In the genomic region with DNA sequence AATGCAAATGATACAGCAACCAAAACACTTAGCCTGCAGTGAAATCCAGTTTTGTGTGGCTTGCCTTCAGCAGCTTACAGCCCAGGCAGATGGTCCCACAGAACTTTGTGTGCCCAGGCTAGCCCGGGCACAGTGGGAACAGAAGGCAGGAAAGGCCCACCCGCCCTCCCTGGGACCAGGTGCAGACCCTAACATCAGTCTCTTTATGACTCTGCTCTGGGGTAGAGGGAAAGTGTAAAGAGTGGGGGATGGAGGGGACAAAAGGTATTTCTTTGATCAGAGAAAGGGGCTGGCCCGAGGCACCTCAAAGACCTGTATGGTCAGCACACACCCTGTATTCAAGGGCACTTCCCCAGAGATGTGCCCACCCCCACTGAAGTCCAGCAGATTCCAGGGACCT, we compare ENCODE assay signal across 13 mouse cellular contexts. TPM values are rescaled to one million over a fixed set of nuclear protein-coding genes. Genes with fewer than 3 reads are reported as not detected.
DNase-seq lines count a peak whose midpoint lies in the region; ATAC-seq and TF ChIP-seq lines count a peak whose summit lies in the region.
"Had no signal": no experiment of that assay in that cellular context is flagged by ENCODE, and none has a peak within 500 bp of the region (broad histone marks: within the 10 kb centered on the region; RNA-seq: fewer than 3 reads in every experiment).

No protein-coding gene starts in this region.

- no peak overlapping the region; the same call in 1 of the 2 replicates for H3K4me2 ChIP-seq in forebrain, embryonic 12.5 days
- H3K4me2 ChIP-seq in forebrain, embryonic 16.5 days (ENCODE audit: low read length), result no peak overlapping the region
- H3K4me2 ChIP-seq in intestine, embryonic 14.5 days (ENCODE audit: low read length), result no peak overlapping the region
- H3K4me2 ChIP-seq in intestine, postnatal 0 days (replicated peaks; ENCODE audit: low read depth), result no peak overlapping the region

- no peak for TF ChIP-seq CTCF in intestine, postnatal 0 days (IDR thresholded peaks at IDR 0.05; ENCODE audit: low read depth)
- TF ChIP-seq CTCF in ES-Bruce4 (IDR thresholded peaks at IDR 0.05; ENCODE audit: low read depth, low read length), result no peak
- no peak for TF ChIP-seq CTCF in thymus, adult 2 months (IDR thresholded peaks at IDR 0.05; ENCODE audit: borderline replicate concordance, control insufficient read depth, extremely low read depth, insufficient read depth, low read length, poor library complexity)

- TF ChIP-seq EP300 in ES-Bruce4 (IDR thresholded peaks at IDR 0.05; ENCODE audit: insufficient read depth, low read depth, low read length), result peak; percentile 49; the same call in 1 of the 2 replicates

- peaks cover 38% of the 10 kb centered on the region for H3K4me1 ChIP-seq in forebrain, embryonic 12.5 days
- H3K4me1 ChIP-seq in forebrain, embryonic 16.5 days (replicated peaks; ENCODE audit: control insufficient read depth, insufficient read depth, low read length), result peaks cover 24% of the 10 kb centered on the region
- peaks cover 65% of the 10 kb centered on the region for H3K4me1 ChIP-seq in intestine, embryonic 14.5 days (replicated peaks; ENCODE audit: control insufficient read depth, insufficient read depth, low read length)
- H3K4me1 ChIP-seq in intestine, postnatal 0 days (replicated peaks; ENCODE audit: control insufficient read depth, insufficient read depth, low read length), result peaks cover 9% of the 10 kb centered on the region; the same call in 1 of the 2 replicates
- peaks cover 25% of the 10 kb centered on the region for H3K4me1 ChIP-seq in ES-Bruce4 (ENCODE audit: control insufficient read depth, insufficient read depth, low read length)
- H3K4me1 ChIP-seq in thymus, adult 2 months (replicated peaks; ENCODE audit: control insufficient read depth, insufficient read depth, low read length), result peaks cover 3% of the 10 kb centered on the region; the same call in 1 of the 2 replicates

- H3K4me3 ChIP-seq in forebrain, embryonic 12.5 days (replicated peaks), result no peak overlapping the region
- no peak overlapping the region for H3K4me3 ChIP-seq in forebrain, embryonic 16.5 days (replicated peaks; ENCODE audit: low read length)
- no peak overlapping the region for H3K4me3 ChIP-seq in intestine, embryonic 14.5 days (ENCODE audit: low read depth, low read length)
- H3K4me3 ChIP-seq in intestine, postnatal 0 days (ENCODE audit: low read depth, low read length), result no peak overlapping the region
- H3K4me3 ChIP-seq in ES-Bruce4 (ENCODE audit: low read depth, low read length), result no peak overlapping the region
- H3K4me3 ChIP-seq in thymus, adult 2 months (ENCODE audit: control insufficient read depth, insufficient read depth, low read length), result no peak overlapping the region
- H3K4me3 ChIP-seq: layer of hippocampus, adult 2 months had no signal

- H3K27me3 ChIP-seq in forebrain, embryonic 12.5 days, result no peaks in the 10 kb centered on the region
- H3K27me3 ChIP-seq in forebrain, embryonic 16.5 days (replicated peaks; ENCODE audit: control insufficient read depth, insufficient read depth, low read length), result no peaks in the 10 kb centered on the region
- no peaks in the 10 kb centered on the region for H3K27me3 ChIP-seq in intestine, embryonic 14.5 days (replicated peaks; ENCODE audit: control insufficient read depth, insufficient read depth, low read length)
- H3K27me3 ChIP-seq in intestine, postnatal 0 days (replicated peaks; ENCODE audit: control insufficient read depth, insufficient read depth, low read length), result no peaks in the 10 kb centered on the region
- H3K27me3 ChIP-seq in ES-Bruce4 (ENCODE audit: control insufficient read depth, insufficient read depth, low read length, poor library complexity, severe bottlenecking), result no peaks in the 10 kb centered on the region
- H3K27me3 ChIP-seq in thymus, adult 2 months (ENCODE audit: control insufficient read depth, insufficient read depth, low read length), result no peaks in the 10 kb centered on the region

- DNase-seq in intestine, embryonic 14.5 days (ENCODE audit: low spot score), result peak; percentile 49
- DNase-seq in forelimb bud, embryonic 11.5 days (ENCODE audit: low read depth, low spot score), result peak; percentile 57
- DNase-seq in frontal cortex, postnatal 36 days (ENCODE audit: low spot score in 2 of 2), result no peak
- no peak for DNase-seq in thymus, adult 2 months
- DNase-seq: cerebellum, adult 18-20 months; thymus, postnatal 14 days had no signal

- no peaks in the 10 kb centered on the region for H3K9me3 ChIP-seq in forebrain, embryonic 12.5 days
- no peaks in the 10 kb centered on the region for H3K9me3 ChIP-seq in forebrain, embryonic 16.5 days (ENCODE audit: control insufficient read depth, low read length)
- H3K9me3 ChIP-seq in intestine, embryonic 14.5 days (ENCODE audit: control insufficient read depth, low read length), result no peaks in the 10 kb centered on the region
- no peaks in the 10 kb centered on the region for H3K9me3 ChIP-seq in intestine, postnatal 0 days (ENCODE audit: control insufficient read depth)
- H3K9me3 ChIP-seq in ES-Bruce4 (replicated peaks; ENCODE audit: control insufficient read depth, insufficient read depth, low read length, poor library complexity, severe bottlenecking), result no peaks in the 10 kb centered on the region
- H3K9me3 ChIP-seq: G1E had no signal

- H3K9ac ChIP-seq in forebrain, embryonic 12.5 days, result no peak overlapping the region
- H3K9ac ChIP-seq in forebrain, embryonic 16.5 days (replicated peaks; ENCODE audit: low read depth, low read length), result no peak overlapping the region
- H3K9ac ChIP-seq in intestine, embryonic 14.5 days (ENCODE audit: low read length), result no peak overlapping the region
- H3K9ac ChIP-seq in intestine, postnatal 0 days (ENCODE audit: low read depth, low read length), result no peak overlapping the region
- H3K9ac ChIP-seq in ES-Bruce4 (ENCODE audit: low read depth, poor library complexity, severe bottlenecking), result peak overlapping the region; percentile 33; the same call in 1 of the 2 replicates

- H3K27ac ChIP-seq in forebrain, embryonic 12.5 days, result peak overlapping the region; percentile 43; the same call in 1 of the 2 replicates
- H3K27ac ChIP-seq in forebrain, embryonic 16.5 days (ENCODE audit: low read length), result no peak overlapping the region
- H3K27ac ChIP-seq in intestine, embryonic 14.5 days (ENCODE audit: low read depth), result peak overlapping the region; percentile 24; the same call in 1 of the 2 replicates
- H3K27ac ChIP-seq in intestine, postnatal 0 days (ENCODE audit: low read depth, low read length), result no peak overlapping the region
- H3K27ac ChIP-seq in ES-Bruce4 (ENCODE audit: insufficient read depth, low read length), result peak overlapping the region; percentile 74
- H3K27ac ChIP-seq in thymus, adult 2 months (ENCODE audit: control insufficient read depth, insufficient read depth, low read length), result no peak overlapping the region
- H3K27ac ChIP-seq: layer of hippocampus, adult 2 months had no signal

- TF ChIP-seq POLR2A in ES-Bruce4 (IDR thresholded peaks at IDR 0.05; ENCODE audit: insufficient read depth, low read length), result no peak
- no peak for TF ChIP-seq POLR2A in thymus, adult 2 months (IDR thresholded peaks at IDR 0.05; ENCODE audit: control insufficient read depth, extremely low read depth, insufficient read depth, low read length, poor library complexity)

- no peak for ATAC-seq in forebrain, embryonic 12.5 days (ENCODE audit: low FRiP score)
- no peak for ATAC-seq in forebrain, embryonic 16.5 days
- no peak for ATAC-seq in intestine, embryonic 14.5 days (replicated peaks; ENCODE audit: low FRiP score, low TSS enrichment, low read depth)
- ATAC-seq in intestine, postnatal 0 days, result no peak
- ATAC-seq: hindbrain, postnatal 0 days had no signal

- 42% methylated on average over 3 of the region's 3 CpGs for WGBS in forebrain, embryonic 12.5 days
- 22% methylated on average over 3 of the region's 3 CpGs for WGBS in forebrain, embryonic 16.5 days
- WGBS in intestine, embryonic 14.5 days, result 32% methylated on average over 3 of the region's 3 CpGs
- 28% methylated on average over 3 of the region's 3 CpGs for WGBS in intestine, postnatal 0 days
- WGBS in thymus, adult 2 months, result 85% methylated on average over 3 of the region's 3 CpGs

- H3K36me3 ChIP-seq in forebrain, embryonic 12.5 days (replicated peaks), result no peaks in the 10 kb centered on the region
- H3K36me3 ChIP-seq in forebrain, embryonic 16.5 days (ENCODE audit: control insufficient read depth, insufficient read depth), result no peaks in the 10 kb centered on the region
- H3K36me3 ChIP-seq in intestine, embryonic 14.5 days (ENCODE audit: control insufficient read depth, insufficient read depth, low read length), result 0 out of 2 replicates have a peak, but pooled peaks cover 4% of the 10 kb centered on the region
- H3K36me3 ChIP-seq in intestine, postnatal 0 days (ENCODE audit: control insufficient read depth, insufficient read depth), result no peaks in the 10 kb centered on the region
- no peaks in the 10 kb centered on the region for H3K36me3 ChIP-seq in ES-Bruce4 (ENCODE audit: control insufficient read depth, insufficient read depth, low read length, poor library complexity, severe bottlenecking)
- H3K36me3 ChIP-seq in thymus, adult 2 months (ENCODE audit: control insufficient read depth, insufficient read depth, low read length), result no peaks in the 10 kb centered on the region
- H3K36me3 ChIP-seq: G1E had no signal

RNA-seq across cellular contexts. Expression of a gene that starts 16.1 kb away (rescaled TPM):
- polyA plus RNA-seq in forebrain, embryonic 12.5 days (2016; fragmentation: Nextera tagmentation; extraction: Ambion mirVana), result 55.3 and 56.4 TPM in 2 replicates
- polyA plus RNA-seq in forebrain, embryonic 16.5 days (2015; fragmentation: Nextera tagmentation; extraction: Ambion mirVana), result 33.9 and 36.5 TPM in 2 replicates
- 54.0 and 56.6 TPM in 2 replicates for polyA plus RNA-seq in intestine, embryonic 14.5 days (2014; fragmentation: Nextera tagmentation; extraction: Ambion mirVana)
- 13.7 and 14.7 TPM in 2 replicates for polyA plus RNA-seq in intestine, postnatal 0 days (2015; fragmentation: Nextera tagmentation; extraction: Ambion mirVana)
- polyA plus RNA-seq in ES-Bruce4 (2011; ENCODE audit: insufficient read depth, insufficient read length, low read depth, missing spikeins), result 110 and 113 TPM in 2 replicates
- 11.9 and 15.8 TPM in 2 replicates for polyA plus RNA-seq in thymus, adult 2 months (2012; rRNA removed)

RNA-seq across cellular contexts. Expression of a gene that starts 32.6 kb away (rescaled TPM):
- 39.0 and 42.5 TPM in 2 replicates for polyA plus RNA-seq in forebrain, embryonic 12.5 days (2016; fragmentation: Nextera tagmentation; extraction: Ambion mirVana)
- 42.8 and 43.9 TPM in 2 replicates for polyA plus RNA-seq in forebrain, embryonic 16.5 days (2015; fragmentation: Nextera tagmentation; extraction: Ambion mirVana)
- polyA plus RNA-seq in intestine, embryonic 14.5 days (2014; fragmentation: Nextera tagmentation; extraction: Ambion mirVana), result 42.1 and 45.7 TPM in 2 replicates
- 102 and 107 TPM in 2 replicates for polyA plus RNA-seq in intestine, postnatal 0 days (2015; fragmentation: Nextera tagmentation; extraction: Ambion mirVana)
- polyA plus RNA-seq in ES-Bruce4 (2011; ENCODE audit: insufficient read depth, insufficient read length, low read depth, missing spikeins), result 10.1 TPM in 2 replicates
- polyA plus RNA-seq in thymus, adult 2 months (2012; rRNA removed), result 22.6 and 24.0 TPM in 2 replicates

RNA-seq across cellular contexts. Expression of a gene that starts 32.8 kb away (rescaled TPM):
- 76.6 and 102 TPM in 2 replicates for polyA plus RNA-seq in forebrain, embryonic 12.5 days (2016; fragmentation: Nextera tagmentation; extraction: Ambion mirVana)
- 66.1 and 74.9 TPM in 2 replicates for polyA plus RNA-seq in forebrain, embryonic 16.5 days (2015; fragmentation: Nextera tagmentation; extraction: Ambion mirVana)
- polyA plus RNA-seq in intestine, embryonic 14.5 days (2014; fragmentation: Nextera tagmentation; extraction: Ambion mirVana), result 134 and 144 TPM in 2 replicates
- 138 and 139 TPM in 2 replicates for polyA plus RNA-seq in intestine, postnatal 0 days (2015; fragmentation: Nextera tagmentation; extraction: Ambion mirVana)
- polyA plus RNA-seq in ES-Bruce4 (2011; ENCODE audit: insufficient read depth, insufficient read length, low read depth, missing spikeins), result 65.8 and 70.9 TPM in 2 replicates
- polyA plus RNA-seq in thymus, adult 2 months (2012; rRNA removed), result 68.3 and 91.0 TPM in 2 replicates

RNA-seq across cellular contexts. Expression of a gene that starts 36.9 kb away (rescaled TPM):
- polyA plus RNA-seq in forebrain, embryonic 12.5 days (2016; fragmentation: Nextera tagmentation; extraction: Ambion mirVana), result 46.5 and 47.8 TPM in 2 replicates
- polyA plus RNA-seq in forebrain, embryonic 16.5 days (2015; fragmentation: Nextera tagmentation; extraction: Ambion mirVana), result 38.8 and 42.8 TPM in 2 replicates
- 43.4 and 43.7 TPM in 2 replicates for polyA plus RNA-seq in intestine, embryonic 14.5 days (2014; fragmentation: Nextera tagmentation; extraction: Ambion mirVana)
- 18.0 and 19.2 TPM in 2 replicates for polyA plus RNA-seq in intestine, postnatal 0 days (2015; fragmentation: Nextera tagmentation; extraction: Ambion mirVana)
- polyA plus RNA-seq in ES-Bruce4 (2011; ENCODE audit: insufficient read depth, insufficient read length, low read depth, missing spikeins), result 67.1 and 74.8 TPM in 2 replicates
- 47.9 and 50.1 TPM in 2 replicates for polyA plus RNA-seq in thymus, adult 2 months (2012; rRNA removed)

RNA-seq across cellular contexts. Expression of a gene that starts 57.3 kb away (rescaled TPM):
- polyA plus RNA-seq in forebrain, embryonic 12.5 days (2016; fragmentation: Nextera tagmentation; extraction: Ambion mirVana), result 5.0 TPM in 2 replicates
- polyA plus RNA-seq in forebrain, embryonic 16.5 days (2015; fragmentation: Nextera tagmentation; extraction: Ambion mirVana), result 3.4 and 3.6 TPM in 2 replicates
- 11.9 and 12.4 TPM in 2 replicates for polyA plus RNA-seq in intestine, embryonic 14.5 days (2014; fragmentation: Nextera tagmentation; extraction: Ambion mirVana)
- polyA plus RNA-seq in intestine, postnatal 0 days (2015; fragmentation: Nextera tagmentation; extraction: Ambion mirVana), result 5.1 and 5.2 TPM in 2 replicates
- polyA plus RNA-seq in ES-Bruce4 (2011; ENCODE audit: insufficient read depth, insufficient read length, low read depth, missing spikeins), result 40.5 and 42.0 TPM in 2 replicates
- polyA plus RNA-seq in thymus, adult 2 months (2012; rRNA removed), result 297 and 310 TPM in 2 replicates

Comparison
In these comparisons a context has a peak if more than half of its experiments do, and no peak if none do; other contexts are left out.
1. H3K27ac ChIP-seq: peak in forebrain, embryonic 12.5 days (single experiment), intestine, embryonic 14.5 days (single experiment) and ES-Bruce4 (single experiment); none in forebrain, embryonic 16.5 days (single experiment), intestine, postnatal 0 days (single experiment) and thymus, adult 2 months (single experiment).
2. DNase-seq: peak in intestine, embryonic 14.5 days (single experiment) and forelimb bud, embryonic 11.5 days (single experiment); none in frontal cortex, postnatal 36 days (0 of 2) and thymus, adult 2 months (single experiment).